Mouse (Mus musculus): ENCODE measurements around the gene Nckap1l. TPM values are rescaled to one million over a fixed set of nuclear protein-coding genes. Genes with fewer than 3 reads are reported as not detected.

Gene Nckap1l
- polyA plus RNA-seq, 1 experiment from 2014 or later = 3.2 TPM

GRCm38 (mm10) chr15:103519386-103520378 lies 66.1 kb downstream of the Nckap1l start:
- H3K36me3 ChIP-seq (ENCODE audit: control insufficient read depth, insufficient read depth, low read length) = no peaks in the 10 kb centered on the region
- no peak overlapping the region for H3K9ac ChIP-seq (replicated peaks; ENCODE audit: low read depth, low read length)
- peaks cover 16% of the 10 kb centered on the region; the same call in 1 of the 2 replicates for H3K4me1 ChIP-seq (ENCODE audit: control insufficient read depth, insufficient read depth, low read length)
- H3K9me3 ChIP-seq (ENCODE audit: control insufficient read depth, low read depth, low read length) = no peaks in the 10 kb centered on the region
- H3K4me2 ChIP-seq (replicated peaks; ENCODE audit: low read depth, low read length) = no peak overlapping the region
- no peak for ATAC-seq (ENCODE audit: insufficient number of reproducible peaks, insufficient read depth, low FRiP score, low read depth)
- H3K27me3 ChIP-seq (ENCODE audit: control insufficient read depth, insufficient read depth, low read length) = no peaks in the 10 kb centered on the region
- H3K27ac ChIP-seq (ENCODE audit: low read length) = no peak overlapping the region
- H3K4me3 ChIP-seq (ENCODE audit: low read depth, low read length) = no peak overlapping the region
- whole genome bisulfite sequencing = 33% methylated on average over 4 of the region's 4 CpGs

GRCm38 (mm10) chr15:103522458-103523099 lies 69.0 kb downstream of the Nckap1l start:
- H3K4me3 ChIP-seq (ENCODE audit: low read depth, low read length) = no peak overlapping the region
- no peak for ATAC-seq (ENCODE audit: insufficient number of reproducible peaks, insufficient read depth, low FRiP score, low read depth)
- WGBS = 65% methylated on average over 3 of the region's 3 CpGs

GRCm38 (mm10) chr15:103523156-103523555 lies 69.6 kb downstream of the Nckap1l start:
- 0 out of 2 replicates have a peak, but pooled peaks cover 9% of the 10 kb centered on the region for H3K4me1 ChIP-seq (ENCODE audit: control insufficient read depth, insufficient read depth, low read length)
- no peaks in the 10 kb centered on the region for H3K27me3 ChIP-seq (ENCODE audit: control insufficient read depth, insufficient read depth, low read length)
- H3K4me3 ChIP-seq (ENCODE audit: low read depth, low read length) = no peak overlapping the region
- no peaks in the 10 kb centered on the region for H3K36me3 ChIP-seq (ENCODE audit: control insufficient read depth, insufficient read depth, low read length)
- no peaks in the 10 kb centered on the region for H3K9me3 ChIP-seq (ENCODE audit: control insufficient read depth, low read depth, low read length)
- no peak overlapping the region for H3K4me2 ChIP-seq (replicated peaks; ENCODE audit: low read depth, low read length)
- no peak overlapping the region for H3K27ac ChIP-seq (ENCODE audit: low read length)
- WGBS = 73% methylated on average over 3 of the region's 3 CpGs
- no peak overlapping the region for H3K9ac ChIP-seq (replicated peaks; ENCODE audit: low read depth, low read length)
- ATAC-seq (ENCODE audit: insufficient number of reproducible peaks, insufficient read depth, low FRiP score, low read depth) = no peak

More at GRCm38 (mm10) chr15:103522458-103523099, 69.0 kb downstream of the Nckap1l start:
- H3K27ac ChIP-seq (ENCODE audit: low read length) = no peak overlapping the region
- 0 out of 2 replicates have a peak, but pooled peaks cover 9% of the 10 kb centered on the region for H3K4me1 ChIP-seq (ENCODE audit: control insufficient read depth, insufficient read depth, low read length)
- H3K9me3 ChIP-seq (ENCODE audit: control insufficient read depth, low read depth, low read length) = no peaks in the 10 kb centered on the region
- no peak overlapping the region for H3K4me2 ChIP-seq (replicated peaks; ENCODE audit: low read depth, low read length)
- H3K9ac ChIP-seq (replicated peaks; ENCODE audit: low read depth, low read length) = no peak overlapping the region
- H3K27me3 ChIP-seq (ENCODE audit: control insufficient read depth, insufficient read depth, low read length) = no peaks in the 10 kb centered on the region
- H3K36me3 ChIP-seq (ENCODE audit: control insufficient read depth, insufficient read depth, low read length) = no peaks in the 10 kb centered on the region

- no peaks in the 10 kb centered on the region for H3K36me3 ChIP-seq (ENCODE audit: control insufficient read depth, insufficient read depth, low read length)
- WGBS = 13% methylated on average over 5 of the region's 5 CpGs
- ATAC-seq (ENCODE audit: insufficient number of reproducible peaks, insufficient read depth, low FRiP score, low read depth) = peak; percentile 70; the same call in 1 of the 2 replicates
- no peaks in the 10 kb centered on the region for H3K9me3 ChIP-seq (ENCODE audit: control insufficient read depth, low read depth, low read length)
- H3K27me3 ChIP-seq (ENCODE audit: control insufficient read depth, insufficient read depth, low read length) = no peaks in the 10 kb centered on the region
- H3K4me2 ChIP-seq (replicated peaks; ENCODE audit: low read depth, low read length) = no peak overlapping the region
- H3K4me1 ChIP-seq (ENCODE audit: control insufficient read depth, insufficient read depth, low read length) = 0 out of 2 replicates have a peak, but pooled peaks cover 3% of the 10 kb centered on the region
- H3K27ac ChIP-seq (ENCODE audit: low read length) = no peak overlapping the region
- H3K4me3 ChIP-seq (ENCODE audit: low read depth, low read length) = no peak overlapping the region
- H3K9ac ChIP-seq (replicated peaks; ENCODE audit: low read depth, low read length) = no peak overlapping the region
Measured at GRCm38 (mm10) chr15:103530372-103530771, 76.8 kb downstream of the Nckap1l start.

GRCm38 (mm10) chr15:103534054-103534620 lies 80.5 kb downstream of the Nckap1l start:
- Histone ChIP-seq H3K9me3 (ENCODE audit: control insufficient read depth, low read depth, low read length) (no peaks in the 10 kb centered on the region), H3K36me3 (ENCODE audit: control insufficient read depth, insufficient read depth, low read length) (no peaks in the 10 kb centered on the region), H3K27me3 (ENCODE audit: control insufficient read depth, insufficient read depth, low read length) (no peaks in the 10 kb centered on the region; the same call in 1 of the 2 replicates), H3K4me3 (ENCODE audit: low read depth, low read length) (no peak overlapping the region), H3K27ac (ENCODE audit: low read length) (no peak overlapping the region), H3K4me2 (replicated peaks; ENCODE audit: low read depth, low read length) (no peak overlapping the region), H3K9ac (replicated peaks; ENCODE audit: low read depth, low read length) (no peak overlapping the region), H3K4me1 (ENCODE audit: control insufficient read depth, insufficient read depth, low read length) (0 out of 2 replicates have a peak, but pooled peaks cover 5% of the 10 kb centered on the region)
- WGBS = 82% methylated on average over 7 of the region's 7 CpGs
- ATAC-seq (ENCODE audit: insufficient number of reproducible peaks, insufficient read depth, low FRiP score, low read depth) = no peak

- no peak overlapping the region for H3K9ac ChIP-seq (replicated peaks; ENCODE audit: low read depth, low read length)
- no peaks in the 10 kb centered on the region for H3K9me3 ChIP-seq (ENCODE audit: control insufficient read depth, low read depth, low read length)
- 0 out of 2 replicates have a peak, but pooled peaks cover 3% of the 10 kb centered on the region for H3K4me1 ChIP-seq (ENCODE audit: control insufficient read depth, insufficient read depth, low read length)
- H3K4me2 ChIP-seq (replicated peaks; ENCODE audit: low read depth, low read length) = no peak overlapping the region
- H3K4me3 ChIP-seq (ENCODE audit: low read depth, low read length) = no peak overlapping the region
- H3K27me3 ChIP-seq (ENCODE audit: control insufficient read depth, insufficient read depth, low read length) = no peaks in the 10 kb centered on the region; the same call in 1 of the 2 replicates
- no peaks in the 10 kb centered on the region for H3K36me3 ChIP-seq (ENCODE audit: control insufficient read depth, insufficient read depth, low read length)
- WGBS = 80% methylated on average over 2 of the region's 2 CpGs
- H3K27ac ChIP-seq (ENCODE audit: low read length) = no peak overlapping the region
- no peak for ATAC-seq (ENCODE audit: insufficient number of reproducible peaks, insufficient read depth, low FRiP score, low read depth)
Measured at GRCm38 (mm10) chr15:103535030-103535429, 81.4 kb downstream of the Nckap1l start.

GRCm38 (mm10) chr15:103535786-103536185 lies 82.2 kb downstream of the Nckap1l start:
- Histone ChIP-seq H3K27me3 (ENCODE audit: control insufficient read depth, insufficient read depth, low read length) (no peaks in the 10 kb centered on the region; the same call in 1 of the 2 replicates), H3K4me3 (ENCODE audit: low read depth, low read length) (no peak overlapping the region), H3K4me1 (ENCODE audit: control insufficient read depth, insufficient read depth, low read length) (0 out of 2 replicates have a peak, but pooled peaks cover 3% of the 10 kb centered on the region), H3K27ac (ENCODE audit: low read length) (no peak overlapping the region), H3K4me2 (replicated peaks; ENCODE audit: low read depth, low read length) (no peak overlapping the region), H3K9me3 (ENCODE audit: control insufficient read depth, low read depth, low read length) (no peaks in the 10 kb centered on the region), H3K9ac (replicated peaks; ENCODE audit: low read depth, low read length) (no peak overlapping the region), H3K36me3 (ENCODE audit: control insufficient read depth, insufficient read depth, low read length) (no peaks in the 10 kb centered on the region)
- ATAC-seq (ENCODE audit: insufficient number of reproducible peaks, insufficient read depth, low FRiP score, low read depth) = no peak
- 79% methylated on average over 1 of the region's 1 CpGs for WGBS

GRCm38 (mm10) chr15:103536456-103536855 lies 82.9 kb downstream of the Nckap1l start:
- Histone ChIP-seq H3K27me3 (ENCODE audit: control insufficient read depth, insufficient read depth, low read length) (no peaks in the 10 kb centered on the region; the same call in 1 of the 2 replicates), H3K4me2 (replicated peaks; ENCODE audit: low read depth, low read length) (peak overlapping the region; percentile 91; the same call in 1 of the 2 replicates), H3K4me1 (ENCODE audit: control insufficient read depth, insufficient read depth, low read length) (0 out of 2 replicates have a peak, but pooled peaks cover 3% of the 10 kb centered on the region), H3K9me3 (ENCODE audit: control insufficient read depth, low read depth, low read length) (no peaks in the 10 kb centered on the region), H3K4me3 (ENCODE audit: low read depth, low read length) (no peak overlapping the region), H3K36me3 (ENCODE audit: control insufficient read depth, insufficient read depth, low read length) (no peaks in the 10 kb centered on the region), H3K27ac (ENCODE audit: low read length) (no peak overlapping the region), H3K9ac (replicated peaks; ENCODE audit: low read depth, low read length) (no peak overlapping the region)
- no peak for ATAC-seq (ENCODE audit: insufficient number of reproducible peaks, insufficient read depth, low FRiP score, low read depth)
- 36% methylated on average over 2 of the region's 2 CpGs for WGBS
